Mouse (Mus musculus) monocyte, adult 2 months (primary cell): ENCODE measurements around the gene Rcbtb2.

Experiments
- DNase-seq, 2 experiments: peaks; one replicate each; pipeline ENCODE4 v3.0.0; 2022; ENCODE audit warnings: low spot score in 2 of 2, low read depth in 1 of 2

Gene Rcbtb2

GRCm38 (mm10) chr14:73255426-73255970, 132.7 kb downstream of the Rcbtb2 start:
- no peak for DNase-seq

GRCm38 (mm10) chr14:73257348-73257747, 134.5 kb downstream of the Rcbtb2 start:
- DNase-seq = no peak
